Mouse (Mus musculus) left cerebral cortex, adult 18-20 months (tissue): ENCODE data around the gene Lipo3. TPM values are rescaled to one million over a fixed set of nuclear protein-coding genes. Genes with fewer than 3 reads are reported as not detected.
A peak's percentile ranks its signal among the peaks of the same experiment; 100 is the strongest.
"Not testable (repeated sequence)": the region's sequence is repeated elsewhere in the genome, so short reads cannot be mapped to it uniquely, and the experiment has no call there.

ENCODE experiments used
- DNase-seq, 2 experiments: peaks; one replicate each; pipeline ENCODE4 v3.0.0; 2021 to 2022; ENCODE audit warnings: low spot score in 2 of 2, mixed read lengths in 1 of 2
- long read RNA-seq, 2 experiments: library from polyadenylated mRNA; stranded (forward); transcript quantifications; one replicate each; pipeline ENCODE4 v2.0.0; 2021
- microRNA-seq, 2 experiments: library from miRNA; unstranded; fragments of <30 nt; microRNA quantifications; one replicate each; pipeline ENCODE4 v1.2.0; 2021
- total RNA-seq, 2 experiments: library from RNA; stranded (reverse); gene quantifications; 2 replicates each; pipeline ENCODE4 v1.2.3; 2021

Lipo3 gene
- 1 to 10 TPM; 5.0 to 5.6 TPM for total RNA-seq
- long read RNA-seq, experiment 1, partial matches to known transcripts, result 0 of 7 reads
- long read RNA-seq, experiment 1, other reads (novel, unspliced or antisense), result 4 of 7 reads
- long read RNA-seq, experiment 2, partial matches to known transcripts, result 0 of 8 reads
- long read RNA-seq, experiment 2, other reads (novel, unspliced or antisense), result 6 of 8 reads

GRCm38 (mm10) chr19:33761287-33762086 is at the start of gene Lipo3:
Gene Lipo3, minus strand, starts transcription at chr19:33761951.
- peak; percentile 3 to 7 for DNase-seq

- not testable (repeated sequence) for DNase-seq
These were observed 25.6 kb upstream of the Lipo3 start, which contains the start of gene Lipo1 for GRCm38 (mm10) chr19:33787359-33787758. Gene Lipo1, minus strand, starts transcription at chr19:33787459.

- peak; percentile 3 to 28 for DNase-seq
These were observed 25.0 kb upstream of the Lipo3 start for GRCm38 (mm10) chr19:33786576-33787277.

- DNase-seq, result not testable (repeated sequence)
These were observed 10.5 kb downstream of the Lipo3 start, which contains the start of gene Lipo2 for GRCm38 (mm10) chr19:33751259-33751658. Gene Lipo2, minus strand, starts transcription at chr19:33751359.

GRCm38 (mm10) chr19:33625152-33625551 is 136.6 kb downstream of the Lipo3 start, which contains the start of gene Gm8978:
Gene Gm8978, minus strand, starts transcription at chr19:33625252.
- DNase-seq, result not testable (repeated sequence)

GRCm38 (mm10) chr19:33589626-33590302 is 172.0 kb downstream of the Lipo3 start:
- peak; percentile 23 to 38 for DNase-seq

- DNase-seq, result not testable (repeated sequence)
These were observed 193.2 kb downstream of the Lipo3 start for GRCm38 (mm10) chr19:33568551-33568950.

GRCm38 (mm10) chr19:33517680-33518079 is 244.1 kb downstream of the Lipo3 start, which contains the start of gene Lipo4:
Gene Lipo4, minus strand, starts transcription at chr19:33517780.
- no peak for DNase-seq

Small RNA genes lying within 50 kb of the gene (microRNA-seq; reads per million reads assigned to microRNA genes)
- gene Gm27440, result 0 reads per million in 2 experiments

Other genes with a start within 250 kb of the Lipo3 start
- not detected for gene Lipo4, start 244.2 kb downstream of the Lipo3 start, total RNA-seq
- not detected for gene Gm8978, start 136.7 kb downstream of the Lipo3 start, total RNA-seq
- gene Lipo2, start 10.6 kb downstream of the Lipo3 start, total RNA-seq, result under 1 TPM in 1 of 2 experiments, not detected in 1; 0.19 TPM
- not detected for gene Lipo1, start 25.5 kb upstream of the Lipo3 start, total RNA-seq
- gene Lipf, start 199.2 kb upstream of the Lipo3 start, total RNA-seq, result not detected
- not detected for gene Lipk, start 246.3 kb upstream of the Lipo3 start, total RNA-seq